Mouse (Mus musculus): Measurements from ENCODE around the gene Sf3b4. TPM values are rescaled to one million over a fixed set of nuclear protein-coding genes. Genes with fewer than 3 reads are reported as not detected.
A peak's percentile ranks its signal among the peaks of the same experiment; 100 is the strongest.

The Sf3b4 gene
- total RNA-seq (2022), result 10 to 100 TPM; 40.3 to 48.5 (median 43.0) TPM

GRCm38 (mm10) chr3:96172197-96173178, at the start of gene Sf3b4:
Gene Sf3b4 (plus strand): TSS chr3:96172332.
- peak; percentile 74 to 80 for DNase-seq (ENCODE audit: low spot score in 2 of 2)

- no peak for DNase-seq (ENCODE audit: low spot score in 2 of 2)
Observed at GRCm38 (mm10) chr3:96124235-96124634, 47.9 kb upstream of the Sf3b4 start.

GRCm38 (mm10) chr3:96128128-96128527, 44.0 kb upstream of the Sf3b4 start:
- DNase-seq (ENCODE audit: low spot score in 2 of 2), result no peak

GRCm38 (mm10) chr3:96132478-96132877, 39.7 kb upstream of the Sf3b4 start:
- no peak for DNase-seq (ENCODE audit: low spot score in 2 of 2)

- DNase-seq (ENCODE audit: low spot score in 2 of 2), result no peak
Observed at GRCm38 (mm10) chr3:96133327-96133905, 38.7 kb upstream of the Sf3b4 start.

- no peak for DNase-seq (ENCODE audit: low spot score in 2 of 2)
Observed at GRCm38 (mm10) chr3:96135011-96135410, 37.1 kb upstream of the Sf3b4 start.

- DNase-seq (ENCODE audit: low spot score in 2 of 2), result no peak
Observed at GRCm38 (mm10) chr3:96147950-96148349, 24.2 kb upstream of the Sf3b4 start.

- no peak for DNase-seq (ENCODE audit: low spot score in 2 of 2)
Observed at GRCm38 (mm10) chr3:96151836-96152235, 20.3 kb upstream of the Sf3b4 start.

GRCm38 (mm10) chr3:96152611-96153010, 19.5 kb upstream of the Sf3b4 start:
- DNase-seq (ENCODE audit: low spot score in 2 of 2), result no peak

- no peak for DNase-seq (ENCODE audit: low spot score in 2 of 2)
Observed at GRCm38 (mm10) chr3:96155501-96155900, 16.6 kb upstream of the Sf3b4 start.

GRCm38 (mm10) chr3:96159820-96160219, 12.3 kb upstream of the Sf3b4 start:
- no peak for DNase-seq (ENCODE audit: low spot score in 2 of 2)

GRCm38 (mm10) chr3:96160222-96160802, 11.8 kb upstream of the Sf3b4 start:
- DNase-seq (ENCODE audit: low spot score in 2 of 2), result peak in 1 of 2 experiments; percentile 76

GRCm38 (mm10) chr3:96160803-96161516, 11.2 kb upstream of the Sf3b4 start:
- DNase-seq (ENCODE audit: low spot score in 2 of 2), result peak; percentile 57 to 72

GRCm38 (mm10) chr3:96161869-96162840, 10.0 kb upstream of the Sf3b4 start, which contains the start of gene Mtmr11:
Gene Mtmr11 (plus strand): TSS chr3:96162004.
- DNase-seq (ENCODE audit: low spot score in 2 of 2), result no peak

GRCm38 (mm10) chr3:96163040-96163439, 9.1 kb upstream of the Sf3b4 start:
- no peak for DNase-seq (ENCODE audit: low spot score in 2 of 2)

GRCm38 (mm10) chr3:96168466-96169158, 3.5 kb upstream of the Sf3b4 start:
- DNase-seq (ENCODE audit: low spot score in 2 of 2), result no peak

GRCm38 (mm10) chr3:96170276-96170675, 1.9 kb upstream of the Sf3b4 start:
- DNase-seq (ENCODE audit: low spot score in 2 of 2), result no peak

GRCm38 (mm10) chr3:96170976-96171545, 1.1 kb upstream of the Sf3b4 start:
- DNase-seq (ENCODE audit: low spot score in 2 of 2), result no peak

- no peak for DNase-seq (ENCODE audit: low spot score in 2 of 2)
Observed at GRCm38 (mm10) chr3:96171583-96172196, 442 bp upstream of the Sf3b4 start.
